Mouse (Mus musculus) testis, adult 2 months (tissue): Measurements from ENCODE around the gene Agpat3. TPM values are rescaled to one million over a fixed set of nuclear protein-coding genes. Genes with fewer than 3 reads are reported as not detected.

Experiments
- H3K27ac ChIP-seq: fragments of 200-500 bp; 2 replicates; pipeline ENCODE4 v1.5.1; 2012; ENCODE audit warnings: low read depth, low read length; ENCODE audit not compliant: control insufficient read depth, insufficient read depth
- H3K27me3 ChIP-seq: fragments of 200-500 bp; 2 replicates; pipeline ENCODE4 v1.6.1; 2012; ENCODE audit warnings: mild to moderate bottlenecking, low read length, moderate library complexity; ENCODE audit not compliant: control insufficient read depth, insufficient read depth
- H3K36me3 ChIP-seq: fragments of 200-500 bp; 2 replicates; pipeline ENCODE4 v1.6.1; 2012; ENCODE audit warnings: mild to moderate bottlenecking, low read length; ENCODE audit not compliant: control insufficient read depth, insufficient read depth
- H3K4me1 ChIP-seq: fragments of 200-500 bp; 2 replicates; pipeline ENCODE4 v1.6.1; 2012; ENCODE audit warnings: low read length; ENCODE audit not compliant: control insufficient read depth, insufficient read depth
- H3K4me3 ChIP-seq: fragments of 200-500 bp; 2 replicates; pipeline ENCODE4 v1.5.1; 2012; ENCODE audit warnings: low read depth, mild to moderate bottlenecking, low read length, moderate library complexity, mixed read lengths; ENCODE audit not compliant: control insufficient read depth
- CTCF ChIP-seq: fragments of 200-500 bp; IDR thresholded peaks from 2 replicates; pipeline ENCODE4 v1.5.1; 2012; ENCODE audit warnings: low read depth, mild to moderate bottlenecking, inconsistent platforms, low read length, moderate library complexity; ENCODE audit not compliant: control insufficient read depth, insufficient read depth, insufficient replicate concordance
- POLR2A ChIP-seq: fragments of 200-500 bp; IDR thresholded peaks from 2 replicates; pipeline ENCODE4 v1.6.1; 2012; ENCODE audit warnings: low read depth, mild to moderate bottlenecking, inconsistent platforms, low read length, moderate library complexity; ENCODE audit not compliant: control insufficient read depth
- polyA plus RNA-seq: library from polyadenylated mRNA; depleted of rRNA; stranded (reverse); fragments of >200 nt; gene quantifications from 2 replicates; pipeline ENCODE4 v1.2.3, GENCODE M21; 2012

Agpat3 gene
- polyA plus RNA-seq, 1 experiment: 1,109 TPM

- no peak overlapping the region for H3K27ac ChIP-seq
- TF ChIP-seq POLR2A (no peak), CTCF (no peak)
- H3K4me3 ChIP-seq: no peak overlapping the region
- H3K4me1 ChIP-seq: peaks cover 2% of the 10 kb centered on the region; the same call in 1 of the 2 replicates
- H3K27me3 ChIP-seq: no peaks in the 10 kb centered on the region
- H3K36me3 ChIP-seq: no peaks in the 10 kb centered on the region
Measured at GRCm38 (mm10) chr10:78236885-78237629, 115.2 kb downstream of the Agpat3 start.

GRCm38 (mm10) chr10:78233756-78234155 lies 118.5 kb downstream of the Agpat3 start:
- Histone ChIP-seq H3K27ac (no peak overlapping the region), H3K36me3 (no peaks in the 10 kb centered on the region), H3K27me3 (no peaks in the 10 kb centered on the region), H3K4me1 (peaks cover 6% of the 10 kb centered on the region), H3K4me3 (no peak overlapping the region)
- TF ChIP-seq CTCF: no peak
- TF ChIP-seq POLR2A: no peak

GRCm38 (mm10) chr10:78233161-78233560 lies 119.1 kb downstream of the Agpat3 start:
- Histone ChIP-seq H3K4me3 (no peak overlapping the region), H3K27me3 (no peaks in the 10 kb centered on the region), H3K27ac (no peak overlapping the region), H3K36me3 (no peaks in the 10 kb centered on the region), H3K4me1 (peaks cover 6% of the 10 kb centered on the region)
- TF ChIP-seq CTCF (no peak), POLR2A (no peak)

- Histone ChIP-seq H3K36me3 (no peaks in the 10 kb centered on the region), H3K27me3 (no peaks in the 10 kb centered on the region), H3K4me1 (peaks cover 6% of the 10 kb centered on the region), H3K4me3 (no peak overlapping the region), H3K27ac (no peak overlapping the region)
- TF ChIP-seq POLR2A (no peak), CTCF (no peak)
Measured at GRCm38 (mm10) chr10:78232301-78232980, 119.8 kb downstream of the Agpat3 start.

GRCm38 (mm10) chr10:78228560-78228928 lies 123.7 kb downstream of the Agpat3 start:
- no peak for TF ChIP-seq POLR2A
- no peak for TF ChIP-seq CTCF
- Histone ChIP-seq H3K27me3 (no peaks in the 10 kb centered on the region), H3K27ac (no peak overlapping the region), H3K36me3 (peaks cover 2% of the 10 kb centered on the region; the same call in 1 of the 2 replicates), H3K4me3 (no peak overlapping the region), H3K4me1 (peaks cover 4% of the 10 kb centered on the region)

GRCm38 (mm10) chr10:78227875-78228559 lies 124.3 kb downstream of the Agpat3 start:
- no peak overlapping the region for H3K4me3 ChIP-seq
- peaks cover 2% of the 10 kb centered on the region; the same call in 1 of the 2 replicates for H3K36me3 ChIP-seq
- H3K27me3 ChIP-seq: no peaks in the 10 kb centered on the region
- TF ChIP-seq CTCF (no peak), POLR2A (no peak)
- H3K27ac ChIP-seq: no peak overlapping the region
- H3K4me1 ChIP-seq: peaks cover 4% of the 10 kb centered on the region

GRCm38 (mm10) chr10:78224136-78224535 lies 128.2 kb downstream of the Agpat3 start:
- H3K27ac ChIP-seq: no peak overlapping the region
- peaks cover 2% of the 10 kb centered on the region; the same call in 1 of the 2 replicates for H3K36me3 ChIP-seq
- no peak overlapping the region for H3K4me3 ChIP-seq
- no peaks in the 10 kb centered on the region for H3K27me3 ChIP-seq
- TF ChIP-seq CTCF: no peak
- TF ChIP-seq POLR2A: no peak
- H3K4me1 ChIP-seq: no peaks in the 10 kb centered on the region
